Mouse (Mus musculus): ENCODE results near the gene Vmn1r75. TPM values are rescaled to one million over a fixed set of nuclear protein-coding genes. Genes with fewer than 3 reads are reported as not detected.

The Vmn1r75 gene
- not detected in 2 replicates for polyA plus RNA-seq (2012; rRNA removed)

GRCm38 (mm10) chr7:11874330-11874729 lies at the start of gene Vmn1r75:
Gene Vmn1r75, plus strand, starts transcription at chr7:11874630.

GRCm38 (mm10) chr7:11833680-11834079 lies 40.8 kb upstream of the Vmn1r75 start, which contains the start of gene Vmn1r74:
Gene Vmn1r74, plus strand, starts transcription at chr7:11833980.

Other genes starting within 250 kb of the Vmn1r75 start
- gene Vmn1r72, start 194.5 kb upstream of the Vmn1r75 start, polyA plus RNA-seq (2012; rRNA removed), result not detected in 2 replicates
- gene Vmn1r73, start 144.4 kb upstream of the Vmn1r75 start, polyA plus RNA-seq (2012; rRNA removed), result not detected in 2 replicates
- gene Vmn1r74, start 40.6 kb upstream of the Vmn1r75 start, polyA plus RNA-seq (2012; rRNA removed), result not detected in 2 replicates
- gene Vmn1r76, start 63.6 kb downstream of the Vmn1r75 start, polyA plus RNA-seq (2012; rRNA removed), result not detected in 2 replicates
- gene Vmn1r77, start 162.1 kb downstream of the Vmn1r75 start, polyA plus RNA-seq (2012; rRNA removed), result not detected in 2 replicates

All from central nervous system, embryonic 11.5 days (tissue).